Mouse (Mus musculus) ES-Bruce4 (cell line): ENCODE results near the gene Map3k3.

Experiments used
- CTCF ChIP-seq: IDR thresholded peaks from one replicate; pipeline ENCODE4 v1.8.1; 2011; ENCODE audit warnings: low read depth, low read length
- EP300 ChIP-seq: IDR thresholded peaks from 2 replicates; pipeline ENCODE4 v1.6.1; 2011; ENCODE audit warnings: low read depth, low read length; ENCODE audit not compliant: insufficient read depth
- POLR2A ChIP-seq: IDR thresholded peaks from one replicate; pipeline ENCODE4 v1.8.1; 2011; ENCODE audit warnings: low read length; ENCODE audit not compliant: insufficient read depth

- TF ChIP-seq CTCF (no peak), EP300 (0 out of 2 replicates have a peak, but pooled peaks have one; percentile 41), POLR2A (no peak)
These were observed 50.4 kb downstream of the Map3k3 start for GRCm38 (mm10) chr11:106134580-106135528.
